Mouse (Mus musculus) cerebellum, postnatal 10 days (tissue): ENCODE data around the gene Ccnd1.
A peak's percentile ranks its signal among the peaks of the same experiment; 100 is the strongest.
"Not testable (repeated sequence)": the region's sequence is repeated elsewhere in the genome, so short reads cannot be mapped to it uniquely, and the experiment has no call there.

Source experiments
- DNase-seq, 2 experiments: peaks; one replicate each; pipeline ENCODE4 v3.0.0; 2021; ENCODE audit warnings: mixed read lengths in 2 of 2

Gene Ccnd1

DNA sequence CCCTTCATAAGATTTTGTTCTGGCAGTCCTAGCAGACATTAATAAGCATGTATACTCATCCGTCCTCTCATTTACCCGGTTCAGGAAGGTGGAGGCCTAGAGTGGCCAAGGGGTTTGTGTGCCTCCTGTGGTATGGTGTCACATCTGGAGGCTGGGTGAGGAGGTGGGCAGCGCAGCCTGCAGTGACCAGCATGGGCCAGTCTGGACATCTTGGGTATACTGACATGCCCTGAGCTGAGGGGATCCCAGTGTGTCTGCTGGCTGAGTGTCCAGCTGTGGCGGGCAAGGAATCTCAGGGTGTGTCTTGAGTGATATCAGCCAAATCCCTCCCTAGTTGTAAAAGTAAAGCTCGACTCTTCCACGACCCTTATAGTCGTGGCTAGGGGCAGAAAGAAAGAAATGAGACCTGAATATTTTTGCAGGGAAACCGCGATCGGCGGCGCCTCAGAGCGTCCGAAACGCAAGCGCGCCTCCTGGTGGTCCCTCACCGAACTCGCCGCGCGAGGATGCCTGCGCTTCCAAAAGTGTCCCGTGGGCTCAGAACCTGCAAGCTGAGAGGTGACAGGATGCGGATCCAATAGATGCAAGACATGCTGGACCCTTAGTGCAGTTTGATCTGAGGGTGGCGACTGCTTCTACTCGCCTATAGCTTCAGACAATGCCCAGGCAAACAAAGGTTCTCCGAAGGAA lies 32.9 kb downstream of the Ccnd1 start:
- DNase-seq = peak; percentile 83 to 88

DNA sequence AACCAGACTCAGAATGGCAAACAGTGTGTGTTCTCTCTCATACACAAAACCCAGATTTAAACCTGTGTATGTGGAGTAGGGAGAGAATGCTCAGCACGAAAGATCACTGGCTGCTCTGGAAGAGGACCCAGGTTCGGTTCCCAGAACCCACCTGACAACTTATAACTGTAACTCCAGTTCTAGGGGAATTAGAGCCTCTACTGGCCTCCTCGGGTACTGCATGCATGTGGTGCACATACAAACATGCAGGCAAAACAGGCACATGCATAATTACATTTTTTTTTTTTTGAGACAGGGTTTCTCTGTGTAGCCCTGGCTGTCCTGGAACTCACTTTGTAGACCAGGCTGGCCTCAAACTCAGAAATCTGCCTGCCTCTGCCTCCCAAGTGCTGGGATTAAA lies 34.2 kb downstream of the Ccnd1 start:
- not testable (repeated sequence) for DNase-seq

DNA sequence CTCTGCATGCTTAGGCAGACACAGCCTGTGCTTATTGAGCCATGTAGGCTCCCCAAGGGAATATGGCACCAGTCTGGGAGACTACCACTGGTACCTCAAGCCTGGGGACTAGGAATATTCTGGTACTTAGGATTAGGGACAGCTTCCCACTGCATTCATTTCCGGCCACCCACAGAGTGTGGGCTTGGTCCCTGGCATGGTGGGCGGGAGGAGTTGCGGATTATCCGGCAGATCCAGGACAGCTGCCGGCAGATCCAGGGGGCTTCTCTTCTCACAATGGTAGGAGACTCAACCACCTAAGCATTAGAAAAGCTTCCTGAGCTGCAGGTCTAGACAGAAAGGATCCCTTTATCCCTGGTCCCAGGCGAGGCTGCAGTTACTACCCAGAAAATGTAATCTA lies 41.2 kb downstream of the Ccnd1 start:
- DNase-seq = no peak

DNA sequence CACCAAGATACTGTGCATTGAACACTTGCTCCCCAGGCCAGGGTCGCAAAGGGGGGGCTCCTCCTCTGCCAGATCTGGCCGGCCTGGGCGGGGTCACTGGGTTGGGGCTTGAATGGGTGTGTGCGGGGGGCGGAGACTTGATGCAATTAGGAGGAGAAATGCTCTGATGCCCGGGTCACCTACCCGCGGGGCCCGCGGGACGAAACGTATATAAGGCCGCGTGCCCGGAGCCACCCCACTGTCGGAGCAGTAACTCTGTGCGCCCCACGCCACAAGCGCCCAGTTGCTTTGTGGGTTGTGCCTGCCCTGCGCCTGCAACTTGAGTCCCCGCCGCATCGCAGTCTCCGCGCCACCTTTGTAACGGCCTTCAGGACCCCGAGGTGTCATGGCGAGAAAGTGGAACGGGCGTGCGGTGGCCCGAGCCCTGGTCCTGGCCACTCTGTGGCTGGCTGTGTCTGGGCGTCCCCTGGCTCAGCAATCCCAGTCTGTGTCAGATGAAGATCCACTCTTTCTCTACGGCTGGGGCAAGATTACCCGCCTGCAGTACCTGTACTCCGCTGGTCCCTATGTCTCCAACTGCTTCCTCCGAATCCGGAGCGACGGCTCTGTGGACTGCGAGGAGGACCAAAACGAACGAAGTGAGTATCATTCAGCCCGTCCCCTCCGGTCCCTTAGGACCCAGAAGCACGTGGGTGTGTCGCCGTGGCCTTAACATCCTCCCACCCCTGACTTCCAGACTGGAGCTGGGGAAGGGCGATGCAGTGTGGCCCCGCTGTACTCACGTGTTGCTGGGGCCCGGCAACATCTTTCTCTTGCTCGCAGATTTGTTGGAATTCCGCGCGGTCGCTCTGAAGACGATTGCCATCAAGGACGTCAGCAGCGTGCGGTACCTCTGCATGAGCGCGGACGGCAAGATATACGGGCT lies 43.2 kb downstream of the Ccnd1 start, which contains the start of gene Fgf15:
Gene Fgf15 (plus strand): TSS at position 238 of the 925 bp plus-strand sequence.
- peak; percentile 33 to 43 for DNase-seq

- peak; percentile 89 to 90 for DNase-seq
Measured at GRCm38 (mm10) chr7:144895305-144896111, 44.2 kb downstream of the Ccnd1 start.

GRCm38 (mm10) chr7:144894706-144895105 lies 45.0 kb downstream of the Ccnd1 start:
- no peak for DNase-seq

- peak; percentile 72 to 77 for DNase-seq
Measured at GRCm38 (mm10) chr7:144894191-144894590, 45.5 kb downstream of the Ccnd1 start.

- no peak for DNase-seq
Measured at GRCm38 (mm10) chr7:144892322-144892721, 47.4 kb downstream of the Ccnd1 start.

DNA sequence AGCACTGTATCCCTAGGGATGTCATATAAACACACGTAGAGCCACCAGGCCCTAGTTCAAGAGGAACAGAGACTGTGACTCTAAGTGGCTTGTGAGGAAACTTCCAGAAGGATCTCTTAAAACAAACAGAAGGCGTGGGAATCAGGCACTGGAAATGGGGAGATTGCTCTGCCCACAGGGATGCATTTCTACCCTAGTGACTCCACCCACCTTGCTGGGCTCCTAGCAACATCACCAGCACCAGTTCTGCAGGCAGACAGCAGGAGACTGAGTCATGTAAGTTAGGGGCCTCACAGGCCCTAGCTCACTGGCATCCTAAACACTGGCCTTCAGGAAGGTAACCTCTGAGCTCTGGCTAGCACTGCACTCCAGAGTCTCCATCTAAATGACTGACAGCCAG lies 47.9 kb downstream of the Ccnd1 start:
- DNase-seq = no peak

DNA sequence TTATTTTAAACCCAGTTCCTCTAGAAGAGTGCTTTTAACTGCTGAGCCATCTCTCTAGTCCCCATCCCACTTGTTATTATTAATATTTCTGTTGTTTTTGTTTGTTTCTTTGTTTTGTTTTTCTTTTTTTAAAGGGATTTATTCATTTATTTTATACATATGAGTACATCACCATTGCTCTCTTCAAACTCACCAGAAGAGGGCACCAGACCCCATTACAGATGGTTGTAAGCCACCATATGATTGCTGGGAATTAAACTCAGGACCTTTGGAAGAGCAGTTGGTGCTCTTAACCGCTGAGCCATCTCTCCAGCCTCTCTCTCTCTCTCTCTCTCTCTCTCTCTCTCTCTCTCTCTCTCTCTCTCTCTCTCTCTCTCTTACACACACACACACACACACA lies 49.1 kb downstream of the Ccnd1 start:
- not testable (repeated sequence) for DNase-seq

- no peak for DNase-seq
Measured at GRCm38 (mm10) chr7:144888564-144889299, 51.0 kb downstream of the Ccnd1 start.

DNA sequence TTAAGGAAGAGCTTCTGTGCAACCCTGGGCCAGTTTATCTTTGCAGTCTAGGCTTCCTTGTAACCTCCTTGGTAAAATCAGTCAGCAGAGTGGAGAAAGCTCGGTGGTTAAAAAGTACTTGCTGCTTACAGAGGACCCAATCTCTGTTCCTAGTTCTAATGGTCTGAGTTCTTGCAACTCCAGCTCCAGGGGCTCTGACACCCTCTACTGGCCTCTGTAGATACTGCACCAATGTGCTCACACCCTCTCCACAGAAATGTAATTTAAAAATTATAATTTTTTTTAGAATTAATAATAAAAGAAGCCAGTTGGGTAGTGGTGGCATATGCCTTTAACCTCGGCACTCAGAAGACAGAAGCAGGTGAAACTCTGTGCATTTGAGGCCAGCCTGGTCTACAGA lies 52.1 kb downstream of the Ccnd1 start:
- no peak for DNase-seq

GRCm38 (mm10) chr7:144883106-144883505 lies 56.6 kb downstream of the Ccnd1 start:
- no peak for DNase-seq
